Mouse (Mus musculus) midbrain, embryonic 14.5 days (tissue): ENCODE measurements around the gene Ildr2. TPM values are rescaled to one million over a fixed set of nuclear protein-coding genes. Genes with fewer than 3 reads are reported as not detected.

ENCODE experiments used
- ATAC-seq: fragments of 200-750 bp; cut with Nextera tagmentation; 2 replicates; pipeline ENCODE4 v1.8.0; 2017; ENCODE audit warnings: moderate number of reproducible peaks, moderate library complexity; ENCODE audit not compliant: low FRiP score, low TSS enrichment
- DNase-seq: peaks from one replicate; pipeline ENCODE4 v3.0.0-alpha.2; 2015
- H3K27ac ChIP-seq: fragments of 300-500 bp; sonication (generic); replicated peaks from 2 replicates; pipeline ENCODE4 v1.5.1; 2014; ENCODE audit warnings: mild to moderate bottlenecking, low read depth, low read length, moderate library complexity
- H3K27me3 ChIP-seq: fragments of 300-500 bp; sonication (generic); 2 replicates; pipeline ENCODE4 v1.6.1; 2014; ENCODE audit warnings: low read length, control low read depth, mixed read lengths; ENCODE audit not compliant: control insufficient read depth, insufficient read depth
- H3K36me3 ChIP-seq: fragments of 300-500 bp; sonication (generic); 2 replicates; pipeline ENCODE4 v1.6.1; 2014; ENCODE audit warnings: low read length, control low read depth; ENCODE audit not compliant: control insufficient read depth, insufficient read depth
- H3K4me1 ChIP-seq: fragments of 300-500 bp; sonication (generic); 2 replicates; pipeline ENCODE4 v1.6.1; 2014; ENCODE audit warnings: mild to moderate bottlenecking, antibody characterized with exemption, low read length, control low read depth; ENCODE audit not compliant: control insufficient read depth, insufficient read depth
- H3K4me2 ChIP-seq: fragments of 300-500 bp; sonication (generic); 2 replicates; pipeline ENCODE4 v1.6.1; 2014; ENCODE audit warnings: mild to moderate bottlenecking, low read length, moderate library complexity
- H3K4me3 ChIP-seq: fragments of 300-500 bp; sonication (generic); replicated peaks from 2 replicates; pipeline ENCODE4 v1.5.1; 2014; ENCODE audit warnings: low read depth, low read length
- H3K9ac ChIP-seq: fragments of 300-500 bp; sonication (generic); replicated peaks from 2 replicates; pipeline ENCODE4 v1.6.1; 2014; ENCODE audit warnings: mild to moderate bottlenecking, low read length, moderate library complexity
- H3K9me3 ChIP-seq: fragments of 300-500 bp; sonication (generic); 2 replicates; pipeline ENCODE4 v1.6.1; 2016; ENCODE audit warnings: low read length, control low read depth, mixed read lengths; ENCODE audit not compliant: control insufficient read depth
- WGBS: fragments of 180-500 bp; shearing (Covaris S2); extraction: QIAGEN DNeasy Blood & Tissue Kit; methylation state at CpG from one replicate; pipeline ENCODE4 v1.1.7; 2014; 5-methylcytosine and 5-hydroxymethylcytosine counted together
- polyA plus RNA-seq: library from polyadenylated mRNA; unstranded; fragments of >200 nt; fragmentation: Nextera tagmentation; extraction: Ambion mirVana; gene quantifications from 2 replicates; pipeline ENCODE4 v1.2.1, GENCODE M21; 2014

Gene Ildr2
- polyA plus RNA-seq, 1 experiment from 2014 or later = 4.1 TPM

GRCm38 (mm10) chr1:166293086-166293485 is 39.1 kb downstream of the Ildr2 start:
- ATAC-seq = no peak
- Histone ChIP-seq H3K4me3 (no peak overlapping the region), H3K4me2 (no peak overlapping the region), H3K27me3 (no peaks in the 10 kb centered on the region), H3K4me1 (no peaks in the 10 kb centered on the region), H3K9me3 (no peaks in the 10 kb centered on the region), H3K9ac (no peak overlapping the region), H3K36me3 (no peaks in the 10 kb centered on the region), H3K27ac (no peak overlapping the region)
- no peak for DNase-seq
- WGBS = 96% methylated on average over 3 of the region's 3 CpGs

GRCm38 (mm10) chr1:166295548-166295947 is 41.6 kb downstream of the Ildr2 start:
- Histone ChIP-seq H3K9ac (no peak overlapping the region), H3K4me1 (no peaks in the 10 kb centered on the region), H3K27me3 (no peaks in the 10 kb centered on the region), H3K4me3 (no peak overlapping the region), H3K36me3 (no peaks in the 10 kb centered on the region), H3K27ac (no peak overlapping the region), H3K4me2 (no peak overlapping the region), H3K9me3 (no peaks in the 10 kb centered on the region)
- ATAC-seq = no peak
- no peak for DNase-seq
- WGBS = 78% methylated on average over 7 of the region's 7 CpGs

- Histone ChIP-seq H3K4me2 (no peak overlapping the region), H3K9me3 (no peaks in the 10 kb centered on the region), H3K36me3 (no peaks in the 10 kb centered on the region), H3K9ac (no peak overlapping the region), H3K27me3 (no peaks in the 10 kb centered on the region), H3K4me3 (no peak overlapping the region), H3K4me1 (no peaks in the 10 kb centered on the region), H3K27ac (no peak overlapping the region)
- no peak for ATAC-seq
- no peak for DNase-seq
- 93% methylated on average over 9 of the region's 9 CpGs for WGBS
These were observed 42.4 kb downstream of the Ildr2 start for GRCm38 (mm10) chr1:166296371-166296770.

DNA sequence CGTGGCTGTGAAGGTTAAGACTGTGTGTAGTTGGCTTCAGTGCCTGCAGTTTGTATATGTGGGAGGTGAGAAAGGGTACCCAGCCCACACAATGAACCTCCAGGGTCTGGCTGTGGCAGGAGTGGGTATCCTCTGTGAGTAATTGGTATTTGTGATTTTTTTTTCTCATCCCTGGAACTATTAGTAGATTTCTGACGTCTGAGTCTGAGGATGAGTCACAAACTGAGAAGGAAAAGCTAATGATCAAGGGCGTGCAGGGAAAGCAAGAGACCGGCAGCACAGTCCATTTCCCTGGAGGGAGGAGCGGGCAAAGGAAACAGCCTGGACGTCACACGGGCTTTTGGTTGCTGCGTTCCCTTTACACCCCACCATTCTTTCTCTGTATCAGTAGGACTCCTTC is 43.0 kb downstream of the Ildr2 start:
- no peak overlapping the region for H3K4me3 ChIP-seq
- 81% methylated on average over 8 of the region's 8 CpGs for WGBS
- DNase-seq = no peak
- H3K9me3 ChIP-seq = no peaks in the 10 kb centered on the region
- no peak for ATAC-seq
- no peaks in the 10 kb centered on the region for H3K27me3 ChIP-seq
- H3K4me2 ChIP-seq = no peak overlapping the region
- no peaks in the 10 kb centered on the region for H3K36me3 ChIP-seq
- no peak overlapping the region for H3K9ac ChIP-seq
- H3K4me1 ChIP-seq = no peaks in the 10 kb centered on the region
- no peak overlapping the region for H3K27ac ChIP-seq

DNA sequence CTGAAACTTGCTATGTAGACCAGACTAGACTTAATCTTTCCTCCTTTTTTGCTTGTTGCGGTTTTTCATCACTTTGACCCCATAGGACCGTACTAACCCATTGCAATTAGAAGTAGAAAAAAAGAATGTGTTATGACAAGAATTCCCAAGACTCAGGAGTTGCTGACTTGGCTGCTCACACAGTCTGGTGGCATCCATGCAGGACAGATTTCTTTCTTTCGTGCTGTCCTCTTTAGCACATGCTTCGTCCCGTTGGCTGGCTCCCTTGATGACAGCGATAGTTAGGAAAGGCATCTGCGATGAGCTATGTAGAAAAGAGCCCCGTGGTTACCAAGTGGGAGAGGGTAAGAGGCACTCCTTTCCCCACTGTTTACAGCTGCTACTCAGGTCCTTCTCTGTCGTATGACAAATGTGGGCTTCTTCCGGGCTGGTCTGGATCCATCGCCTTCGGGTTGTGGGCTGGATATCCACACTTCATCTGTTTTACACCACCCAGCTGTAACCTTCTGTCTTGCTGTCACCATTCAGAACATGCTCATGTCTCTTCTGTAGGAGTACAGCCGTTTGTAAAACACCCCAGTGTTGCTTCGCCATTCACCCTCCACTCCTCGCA is 43.7 kb downstream of the Ildr2 start:
- Histone ChIP-seq H3K9me3 (no peaks in the 10 kb centered on the region), H3K27ac (no peak overlapping the region), H3K4me3 (no peak overlapping the region), H3K27me3 (no peaks in the 10 kb centered on the region), H3K4me2 (no peak overlapping the region), H3K36me3 (no peaks in the 10 kb centered on the region), H3K4me1 (no peaks in the 10 kb centered on the region), H3K9ac (no peak overlapping the region)
- 84% methylated on average over 15 of the region's 15 CpGs for WGBS
- ATAC-seq (no peak), DNase-seq (no peak)

- Histone ChIP-seq H3K27me3 (no peaks in the 10 kb centered on the region), H3K4me2 (no peak overlapping the region), H3K36me3 (0 out of 2 replicates have a peak, but pooled peaks cover 4% of the 10 kb centered on the region), H3K9me3 (no peaks in the 10 kb centered on the region), H3K9ac (no peak overlapping the region), H3K27ac (no peak overlapping the region), H3K4me3 (no peak overlapping the region), H3K4me1 (no peaks in the 10 kb centered on the region)
- WGBS = 79% methylated on average over 2 of the region's 2 CpGs
- DNase-seq (no peak), ATAC-seq (no peak)
These were observed 44.9 kb downstream of the Ildr2 start for GRCm38 (mm10) chr1:166298884-166299283.

DNA sequence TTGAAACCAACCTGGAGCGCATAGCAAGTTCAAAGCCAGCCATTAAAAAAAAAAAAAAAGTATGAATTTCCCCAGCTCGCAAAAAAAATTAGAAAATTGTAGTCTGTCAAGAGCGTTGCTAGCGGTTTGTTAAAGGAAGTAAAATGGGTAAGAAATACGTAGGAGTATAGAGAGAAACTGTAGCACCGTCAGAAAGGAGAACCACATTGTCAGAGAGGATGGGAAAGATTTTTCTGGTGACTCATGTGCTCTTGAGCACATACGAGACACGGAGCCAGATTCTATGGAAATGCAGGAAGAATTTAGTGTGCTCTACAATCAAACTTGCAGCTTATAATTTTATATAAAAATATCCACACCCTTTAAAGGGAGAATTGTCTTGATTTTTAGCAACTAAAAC is 45.9 kb downstream of the Ildr2 start:
- ATAC-seq (no peak), DNase-seq (no peak)
- Histone ChIP-seq H3K27me3 (no peaks in the 10 kb centered on the region), H3K4me3 (no peak overlapping the region), H3K36me3 (0 out of 2 replicates have a peak, but pooled peaks cover 4% of the 10 kb centered on the region), H3K27ac (no peak overlapping the region), H3K9ac (no peak overlapping the region), H3K9me3 (no peaks in the 10 kb centered on the region), H3K4me2 (no peak overlapping the region), H3K4me1 (no peaks in the 10 kb centered on the region)
- 93% methylated on average over 8 of the region's 8 CpGs for WGBS

GRCm38 (mm10) chr1:166300526-166300925 is 46.6 kb downstream of the Ildr2 start:
- no peaks in the 10 kb centered on the region for H3K9me3 ChIP-seq
- ATAC-seq (no peak), DNase-seq (no peak)
- no peak overlapping the region for H3K4me3 ChIP-seq
- H3K27ac ChIP-seq = no peak overlapping the region
- H3K9ac ChIP-seq = no peak overlapping the region
- H3K27me3 ChIP-seq = no peaks in the 10 kb centered on the region
- H3K36me3 ChIP-seq = 0 out of 2 replicates have a peak, but pooled peaks cover 4% of the 10 kb centered on the region
- no peak overlapping the region for H3K4me2 ChIP-seq
- 88% methylated on average over 3 of the region's 3 CpGs for WGBS
- no peaks in the 10 kb centered on the region for H3K4me1 ChIP-seq
